Mouse (Mus musculus): Measurements from ENCODE around the gene Tnrc6b. TPM values are rescaled to one million over a fixed set of nuclear protein-coding genes. Genes with fewer than 3 reads are reported as not detected.
A peak's percentile ranks its signal among the peaks of the same experiment; 100 is the strongest.

Tnrc6b gene
- polyA plus RNA-seq, 1 experiment from 2014 or later = 9.6 TPM

DNA sequence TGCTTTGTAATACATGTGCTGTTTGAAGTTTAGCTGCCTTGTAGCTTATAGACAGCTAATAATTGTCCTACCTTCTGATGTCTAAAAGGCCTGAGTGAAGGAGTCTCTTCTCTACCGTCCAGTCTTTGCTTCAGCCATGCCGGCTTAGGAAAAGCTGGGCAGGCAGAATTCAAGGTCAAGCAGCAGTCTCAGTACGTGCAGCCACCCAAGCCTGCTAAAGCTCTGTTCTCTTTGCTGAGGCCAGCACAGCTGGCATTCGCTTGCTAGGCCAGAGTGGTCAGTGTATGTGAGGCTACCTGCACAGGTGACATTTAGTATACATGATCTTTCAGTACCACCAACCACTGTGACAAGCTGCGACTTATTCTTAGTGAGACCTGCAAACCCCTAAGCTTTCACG, 42.2 kb downstream of the Tnrc6b start:
- H3K4me2 ChIP-seq (ENCODE audit: low read depth, low read length) = no peak overlapping the region
- no peaks in the 10 kb centered on the region for H3K27me3 ChIP-seq (ENCODE audit: insufficient read depth, low read length)
- ATAC-seq (no peak), DNase-seq (no peak)
- no peaks in the 10 kb centered on the region for H3K9me3 ChIP-seq (ENCODE audit: low read length)
- no peak for TF ChIP-seq CTCF (IDR thresholded peaks at IDR 0.05; ENCODE audit: low read depth)
- no peak overlapping the region for H3K27ac ChIP-seq (ENCODE audit: low read depth)
- H3K36me3 ChIP-seq (replicated peaks; ENCODE audit: insufficient read depth, low read length) = 0 out of 2 replicates have a peak, but pooled peaks cover 13% of the 10 kb centered on the region
- H3K4me3 ChIP-seq (ENCODE audit: low read depth, low read length) = no peak overlapping the region
- 0 out of 2 replicates have a peak, but pooled peaks cover 18% of the 10 kb centered on the region for H3K4me1 ChIP-seq (ENCODE audit: insufficient read depth)
- H3K9ac ChIP-seq (replicated peaks) = no peak overlapping the region
- 83% methylated on average over 6 of the region's 6 CpGs for WGBS (ENCODE audit: insufficient replicate concordance)

DNA sequence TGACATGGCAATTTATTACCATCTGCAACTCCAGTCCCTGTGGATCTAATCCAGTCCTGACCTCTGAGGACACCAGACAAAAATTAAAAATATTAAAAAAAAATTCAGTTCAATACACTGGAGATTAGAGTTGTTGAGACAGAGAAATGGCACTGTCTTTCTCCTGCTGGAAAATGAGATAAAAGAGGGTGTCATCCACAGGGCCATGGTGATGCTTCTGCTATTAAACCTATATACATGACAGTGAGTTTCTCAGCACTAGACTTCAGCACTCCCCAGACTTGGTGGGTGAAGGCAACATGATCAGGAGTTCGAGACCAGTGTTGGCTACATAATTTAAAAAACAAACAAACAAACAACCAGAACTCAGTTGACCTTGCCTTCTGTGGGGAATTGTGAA, 43.0 kb downstream of the Tnrc6b start:
- no peak for ATAC-seq
- 80% methylated on average over 1 of the region's 1 CpGs for WGBS (ENCODE audit: insufficient replicate concordance)

DNA sequence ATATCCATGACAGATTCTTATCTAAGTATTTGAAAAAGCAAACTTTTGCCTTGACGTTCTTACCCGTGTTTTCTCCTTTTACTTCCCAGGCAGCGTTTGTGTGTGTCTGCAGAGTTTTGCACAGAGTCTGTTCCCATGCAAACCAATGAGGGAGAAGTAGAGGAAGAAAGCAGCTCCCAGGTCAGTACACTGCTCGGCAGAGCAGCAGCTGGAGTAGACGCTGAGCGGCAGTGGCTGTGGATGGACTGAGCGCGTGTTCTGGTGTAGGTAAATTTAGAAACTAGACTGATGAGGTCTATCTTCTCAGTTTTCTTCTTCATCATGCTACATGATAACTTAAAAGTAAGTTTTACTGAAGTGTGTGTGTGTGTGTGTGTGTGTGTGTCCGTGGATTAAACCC, 48.3 kb downstream of the Tnrc6b start:
- no peaks in the 10 kb centered on the region for H3K9me3 ChIP-seq (ENCODE audit: low read length)
- H3K36me3 ChIP-seq (replicated peaks; ENCODE audit: insufficient read depth, low read length) = peaks cover 4% of the 10 kb centered on the region; the same call in 1 of the 2 replicates
- no peak overlapping the region for H3K4me3 ChIP-seq (ENCODE audit: low read depth, low read length)
- no peak for ATAC-seq
- H3K27ac ChIP-seq (ENCODE audit: low read depth) = no peak overlapping the region
- H3K27me3 ChIP-seq (ENCODE audit: insufficient read depth, low read length) = no peaks in the 10 kb centered on the region
- no peak for DNase-seq
- TF ChIP-seq CTCF (IDR thresholded peaks at IDR 0.05; ENCODE audit: low read depth) (no peak), EP300 (IDR thresholded peaks at IDR 0.05; ENCODE audit: low read depth) (no peak)
- H3K9ac ChIP-seq (replicated peaks) = no peak overlapping the region
- H3K4me2 ChIP-seq (ENCODE audit: low read depth, low read length) = no peak overlapping the region
- H3K4me1 ChIP-seq (ENCODE audit: insufficient read depth) = peaks cover 12% of the 10 kb centered on the region
- 89% methylated on average over 9 of the region's 9 CpGs for WGBS (ENCODE audit: insufficient replicate concordance)

More for the DNA sequence above, 43.0 kb downstream of the Tnrc6b start:
- 0 out of 2 replicates have a peak, but pooled peaks cover 13% of the 10 kb centered on the region for H3K4me1 ChIP-seq (ENCODE audit: insufficient read depth)
- no peak overlapping the region for H3K4me3 ChIP-seq (ENCODE audit: low read depth, low read length)
- H3K9me3 ChIP-seq (ENCODE audit: low read length) = no peaks in the 10 kb centered on the region
- no peak overlapping the region for H3K27ac ChIP-seq (ENCODE audit: low read depth)
- no peak overlapping the region for H3K9ac ChIP-seq (replicated peaks)
- no peak for TF ChIP-seq EP300 (IDR thresholded peaks at IDR 0.05; ENCODE audit: low read depth)
- TF ChIP-seq CTCF (IDR thresholded peaks at IDR 0.05; ENCODE audit: low read depth) = no peak
- H3K36me3 ChIP-seq (replicated peaks; ENCODE audit: insufficient read depth, low read length) = 0 out of 2 replicates have a peak, but pooled peaks cover 8% of the 10 kb centered on the region
- no peaks in the 10 kb centered on the region for H3K27me3 ChIP-seq (ENCODE audit: insufficient read depth, low read length)
- H3K4me2 ChIP-seq (ENCODE audit: low read depth, low read length) = no peak overlapping the region
- DNase-seq = no peak

DNA sequence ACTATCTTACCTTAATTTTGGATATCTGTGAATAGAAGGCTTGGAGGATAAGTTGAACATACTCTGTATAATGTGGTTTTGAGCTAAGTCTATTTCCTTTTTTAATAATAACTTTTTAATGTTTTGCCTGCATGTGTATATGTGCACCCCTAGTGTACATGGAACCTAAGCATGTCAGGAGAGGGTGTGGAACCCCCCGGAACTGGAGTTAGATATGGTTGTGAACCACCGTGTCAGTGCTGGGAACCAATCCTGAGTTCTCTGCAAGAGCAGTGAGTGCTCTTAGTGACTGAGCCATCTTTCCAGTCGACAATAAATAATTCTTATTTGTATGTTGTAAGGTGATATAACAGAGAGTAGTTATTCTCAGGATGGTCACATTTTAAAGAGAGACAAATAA, 49.4 kb downstream of the Tnrc6b start:
- Histone ChIP-seq H3K4me3 (ENCODE audit: low read depth, low read length) (no peak overlapping the region), H3K9me3 (ENCODE audit: low read length) (no peaks in the 10 kb centered on the region), H3K36me3 (replicated peaks; ENCODE audit: insufficient read depth, low read length) (peaks cover 4% of the 10 kb centered on the region; the same call in 1 of the 2 replicates), H3K27ac (ENCODE audit: low read depth) (peak overlapping the region; percentile 86), H3K4me1 (ENCODE audit: insufficient read depth) (peaks cover 13% of the 10 kb centered on the region), H3K4me2 (ENCODE audit: low read depth, low read length) (peak overlapping the region; percentile 69), H3K27me3 (ENCODE audit: insufficient read depth, low read length) (no peaks in the 10 kb centered on the region), H3K9ac (replicated peaks) (no peak overlapping the region)
- 68% methylated on average over 3 of the region's 3 CpGs for WGBS (ENCODE audit: insufficient replicate concordance)
- DNase-seq (no peak), ATAC-seq (peak; percentile 41)
- no peak for TF ChIP-seq CTCF (IDR thresholded peaks at IDR 0.05; ENCODE audit: low read depth)
- TF ChIP-seq EP300 (IDR thresholded peaks at IDR 0.05; ENCODE audit: low read depth) = no peak

DNA sequence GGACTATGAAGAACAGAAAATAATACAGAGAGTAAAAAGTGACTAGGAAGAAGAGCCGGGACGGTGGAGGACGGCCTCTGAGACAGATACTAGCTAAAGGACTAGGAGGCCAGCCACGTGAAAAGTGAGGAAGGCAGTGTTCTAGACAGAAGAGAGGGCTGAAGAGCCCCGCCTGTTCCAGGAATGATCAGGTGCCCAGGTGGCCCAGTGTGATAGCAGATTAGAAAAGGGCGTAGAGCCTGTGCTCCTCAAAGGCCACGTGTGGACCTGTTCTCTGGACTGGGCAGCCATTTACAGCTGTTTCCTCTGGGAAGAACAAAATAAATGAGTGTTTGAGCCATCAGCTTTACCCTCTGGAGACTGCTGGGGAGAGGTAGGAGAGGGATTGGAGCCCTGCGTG, 49.8 kb downstream of the Tnrc6b start:
- DNase-seq = peak; percentile 81
- Histone ChIP-seq H3K27ac (ENCODE audit: low read depth) (peak overlapping the region; percentile 86), H3K36me3 (replicated peaks; ENCODE audit: insufficient read depth, low read length) (peaks cover 4% of the 10 kb centered on the region; the same call in 1 of the 2 replicates), H3K9me3 (ENCODE audit: low read length) (no peaks in the 10 kb centered on the region), H3K9ac (replicated peaks) (peak overlapping the region; percentile 46), H3K4me3 (ENCODE audit: low read depth, low read length) (peak overlapping the region; percentile 14), H3K4me2 (ENCODE audit: low read depth, low read length) (peak overlapping the region; percentile 69), H3K27me3 (ENCODE audit: insufficient read depth, low read length) (no peaks in the 10 kb centered on the region), H3K4me1 (ENCODE audit: insufficient read depth) (peaks cover 13% of the 10 kb centered on the region)
- peak; percentile 100 for ATAC-seq
- WGBS (ENCODE audit: insufficient replicate concordance) = 52% methylated on average over 8 of the region's 8 CpGs
- no peak for TF ChIP-seq CTCF (IDR thresholded peaks at IDR 0.05; ENCODE audit: low read depth)
- TF ChIP-seq EP300 (IDR thresholded peaks at IDR 0.05; ENCODE audit: low read depth) = peak; percentile 98

DNA sequence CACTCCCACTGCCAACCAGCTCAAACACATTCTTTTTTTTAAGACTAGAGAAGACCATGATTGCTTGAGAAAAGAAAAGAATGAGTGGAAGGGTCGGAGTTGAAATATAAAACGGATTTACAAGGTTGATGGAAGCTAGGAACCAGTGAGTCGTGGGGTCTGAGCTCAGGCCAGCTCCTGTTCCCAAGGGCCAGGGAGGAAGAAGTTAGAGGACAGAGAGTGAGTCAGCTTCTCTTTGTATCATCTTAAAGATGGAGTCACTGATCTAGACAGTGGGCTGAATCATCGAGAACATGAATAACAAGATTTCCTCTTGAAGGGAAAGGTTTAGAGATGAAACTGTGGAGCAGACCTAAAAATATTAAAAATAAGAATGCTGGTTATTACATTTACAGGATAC, 51.5 kb downstream of the Tnrc6b start:
- DNase-seq = no peak
- ATAC-seq = no peak
- no peaks in the 10 kb centered on the region for H3K9me3 ChIP-seq (ENCODE audit: low read length)
- peaks cover 13% of the 10 kb centered on the region for H3K4me1 ChIP-seq (ENCODE audit: insufficient read depth)
- H3K27me3 ChIP-seq (ENCODE audit: insufficient read depth, low read length) = no peaks in the 10 kb centered on the region
- 86% methylated on average over 4 of the region's 4 CpGs for WGBS (ENCODE audit: insufficient replicate concordance)
- TF ChIP-seq EP300 (IDR thresholded peaks at IDR 0.05; ENCODE audit: low read depth) = no peak
- no peak for TF ChIP-seq CTCF (IDR thresholded peaks at IDR 0.05; ENCODE audit: low read depth)
- H3K36me3 ChIP-seq (replicated peaks; ENCODE audit: insufficient read depth, low read length) = peaks cover 4% of the 10 kb centered on the region; the same call in 1 of the 2 replicates
- no peak overlapping the region for H3K4me3 ChIP-seq (ENCODE audit: low read depth, low read length)
- H3K27ac ChIP-seq (ENCODE audit: low read depth) = no peak overlapping the region
- no peak overlapping the region for H3K9ac ChIP-seq (replicated peaks)
- H3K4me2 ChIP-seq (ENCODE audit: low read depth, low read length) = no peak overlapping the region; the same call in 1 of the 2 replicates
